Mouse (Mus musculus) heart, embryonic 14.5 days (tissue): ENCODE data around the gene Ubac2. TPM values are rescaled to one million over a fixed set of nuclear protein-coding genes. Genes with fewer than 3 reads are reported as not detected.
"Not testable (repeated sequence)": the region's sequence is repeated elsewhere in the genome, so short reads cannot be mapped to it uniquely, and the experiment has no call there.

Experiments
- ATAC-seq: fragments of 200-750 bp; cut with Nextera tagmentation; 2 replicates; pipeline ENCODE4 v1.8.0; 2017; ENCODE audit warnings: low read depth, moderate TSS enrichment; ENCODE audit not compliant: insufficient number of reproducible peaks, insufficient read depth, low FRiP score
- H3K27ac ChIP-seq, 2 experiments: fragments of 200-500 bp in 1 of 2; fragments of 300-500 bp in 1 of 2; sonication (generic) in 1 of 2; replicated peaks in 1 of 2; 2 replicates each; pipeline ENCODE4 v1.5.1; 2012 to 2014; ENCODE audit warnings: low read depth in 2 of 2, low read length in 2 of 2, control low read depth in 1 of 2, mild to moderate bottlenecking in 1 of 2, mixed read lengths in 1 of 2; ENCODE audit not compliant: control insufficient read depth in 1 of 2, insufficient read depth in 1 of 2
- H3K27me3 ChIP-seq: fragments of 300-500 bp; sonication (generic); 2 replicates; pipeline ENCODE4 v1.6.1; 2014; ENCODE audit warnings: mild to moderate bottlenecking, low read length, control low read depth; ENCODE audit not compliant: control insufficient read depth, insufficient read depth
- H3K36me3 ChIP-seq: fragments of 300-500 bp; sonication (generic); 2 replicates; pipeline ENCODE4 v1.6.1; 2014; ENCODE audit warnings: mild to moderate bottlenecking, control low read depth, low read length, mixed read lengths; ENCODE audit not compliant: control insufficient read depth, insufficient read depth
- H3K4me1 ChIP-seq, 2 experiments: fragments of 200-500 bp in 1 of 2; fragments of 300-500 bp in 1 of 2; sonication (generic) in 1 of 2; 2 replicates each; pipeline ENCODE4 v1.6.1; 2012 to 2014; ENCODE audit warnings: low read length in 2 of 2, control low read depth in 1 of 2, mixed read lengths in 1 of 2; ENCODE audit not compliant: control insufficient read depth in 2 of 2, insufficient read depth in 2 of 2
- H3K4me2 ChIP-seq: fragments of 300-500 bp; sonication (generic); 2 replicates; pipeline ENCODE4 v1.6.1; 2014; ENCODE audit warnings: mild to moderate bottlenecking, low read length
- H3K4me3 ChIP-seq, 2 experiments: fragments of 200-500 bp in 1 of 2; fragments of 300-500 bp in 1 of 2; sonication (generic) in 1 of 2; 2 replicates each; pipeline ENCODE4 v1.5.1; 2012 to 2014; ENCODE audit warnings: low read length in 2 of 2, mild to moderate bottlenecking in 2 of 2, control low read depth in 1 of 2, low read depth in 1 of 2, moderate library complexity in 1 of 2; ENCODE audit not compliant: control insufficient read depth in 1 of 2, insufficient read depth in 1 of 2
- H3K9ac ChIP-seq: fragments of 300-500 bp; sonication (generic); 2 replicates; pipeline ENCODE4 v1.6.1; 2014; ENCODE audit warnings: mild to moderate bottlenecking, low read length
- H3K9me3 ChIP-seq: fragments of 300-500 bp; sonication (generic); 2 replicates; pipeline ENCODE4 v1.6.1; 2016; ENCODE audit warnings: low read length, control low read depth; ENCODE audit not compliant: control insufficient read depth
- WGBS: fragments of 180-500 bp; shearing (Covaris S2); extraction: QIAGEN DNeasy Blood & Tissue Kit; methylation state at CpG from one replicate; pipeline ENCODE4 v1.1.7; 2014; 5-methylcytosine and 5-hydroxymethylcytosine counted together
- polyA plus RNA-seq: library from polyadenylated mRNA; unstranded; fragments of >200 nt; fragmentation: Nextera tagmentation; extraction: Ambion mirVana; gene quantifications from 2 replicates; pipeline ENCODE4 v1.2.1, GENCODE M21; 2014

The Ubac2 gene
- polyA plus RNA-seq, 1 experiment from 2014 or later, result 56.3 TPM

- Histone ChIP-seq H3K4me1 (no peaks in the 10 kb centered on the region), H3K4me3 (no peak overlapping the region), H3K9ac (no peak overlapping the region), H3K27me3 (no peaks in the 10 kb centered on the region), H3K27ac (no peak overlapping the region), H3K9me3 (peaks cover 7% of the 10 kb centered on the region; the same call in 1 of the 2 replicates), H3K4me2 (no peak overlapping the region), H3K36me3 (no peaks in the 10 kb centered on the region)
- no peak for ATAC-seq
- 57% methylated on average over 8 of the region's 8 CpGs for WGBS
Measured at GRCm38 (mm10) chr14:121852531-121852930, 25.9 kb upstream of the Ubac2 start.

- not testable (repeated sequence) for ATAC-seq
Measured at GRCm38 (mm10) chr14:121865162-121865561, 13.3 kb upstream of the Ubac2 start.

GRCm38 (mm10) chr14:121866574-121866973, 11.8 kb upstream of the Ubac2 start:
- Histone ChIP-seq H3K9me3 (no peaks in the 10 kb centered on the region), H3K27ac (no peak overlapping the region), H3K4me3 (no peak overlapping the region), H3K4me2 (no peak overlapping the region), H3K9ac (no peak overlapping the region), H3K27me3 (peaks cover 4% of the 10 kb centered on the region; the same call in 1 of the 2 replicates), H3K4me1 (no peaks in the 10 kb centered on the region), H3K36me3 (no peaks in the 10 kb centered on the region)
- 71% methylated on average over 3 of the region's 3 CpGs for WGBS
- ATAC-seq, result no peak

More at GRCm38 (mm10) chr14:121865162-121865561, 13.3 kb upstream of the Ubac2 start:
- not testable (repeated sequence) for H3K4me1 ChIP-seq, H3K4me3 ChIP-seq, H3K9me3 ChIP-seq, H3K36me3 ChIP-seq, H3K4me2 ChIP-seq, H3K9ac ChIP-seq, H3K27me3 ChIP-seq, H3K27ac ChIP-seq
- 0% methylated on average over 2 of the region's 2 CpGs for WGBS

- 71% methylated on average over 1 of the region's 1 CpGs for WGBS
- H3K36me3 ChIP-seq, result no peaks in the 10 kb centered on the region
- H3K4me1 ChIP-seq, result no peaks in the 10 kb centered on the region
- H3K4me2 ChIP-seq, result no peak overlapping the region
- H3K27me3 ChIP-seq, result no peaks in the 10 kb centered on the region
- no peaks in the 10 kb centered on the region for H3K9me3 ChIP-seq
- no peak for ATAC-seq
- no peak overlapping the region for H3K27ac ChIP-seq
- no peak overlapping the region for H3K4me3 ChIP-seq
- H3K9ac ChIP-seq, result no peak overlapping the region
Measured at GRCm38 (mm10) chr14:121869111-121869510, 9.3 kb upstream of the Ubac2 start.

GRCm38 (mm10) chr14:121872760-121873159, 5.7 kb upstream of the Ubac2 start:
- no peaks in the 10 kb centered on the region for H3K27me3 ChIP-seq
- WGBS, result 66% methylated on average over 1 of the region's 1 CpGs
- no peaks in the 10 kb centered on the region for H3K36me3 ChIP-seq
- H3K4me2 ChIP-seq, result no peak overlapping the region
- H3K9ac ChIP-seq, result no peak overlapping the region
- H3K27ac ChIP-seq, result no peak overlapping the region
- H3K4me3 ChIP-seq, result no peak overlapping the region
- ATAC-seq, result no peak
- H3K9me3 ChIP-seq, result no peaks in the 10 kb centered on the region
- no peaks in the 10 kb centered on the region for H3K4me1 ChIP-seq

GRCm38 (mm10) chr14:121873172-121873571, 5.2 kb upstream of the Ubac2 start:
- Histone ChIP-seq H3K4me1 (no peaks in the 10 kb centered on the region), H3K36me3 (no peaks in the 10 kb centered on the region), H3K27me3 (no peaks in the 10 kb centered on the region), H3K9me3 (no peaks in the 10 kb centered on the region), H3K4me3 (no peak overlapping the region), H3K4me2 (no peak overlapping the region), H3K27ac (no peak overlapping the region), H3K9ac (no peak overlapping the region)
- ATAC-seq, result no peak
- 61% methylated on average over 2 of the region's 2 CpGs for WGBS

GRCm38 (mm10) chr14:121873646-121874045, 4.8 kb upstream of the Ubac2 start:
- no peak for ATAC-seq
- Histone ChIP-seq H3K4me2 (no peak overlapping the region), H3K9ac (no peak overlapping the region), H3K27ac (no peak overlapping the region), H3K9me3 (no peaks in the 10 kb centered on the region), H3K36me3 (no peaks in the 10 kb centered on the region), H3K27me3 (no peaks in the 10 kb centered on the region), H3K4me1 (no peaks in the 10 kb centered on the region), H3K4me3 (no peak overlapping the region)
- WGBS, result 66% methylated on average over 4 of the region's 4 CpGs

- ATAC-seq, H3K4me3 ChIP-seq: not testable (repeated sequence)
- 63% methylated on average over 2 of the region's 2 CpGs for WGBS
Measured at GRCm38 (mm10) chr14:121876190-121876589, 2.2 kb upstream of the Ubac2 start.

More at GRCm38 (mm10) chr14:121876190-121876589, 2.2 kb upstream of the Ubac2 start:
- not testable (repeated sequence) for H3K9ac ChIP-seq, H3K9me3 ChIP-seq, H3K27ac ChIP-seq, H3K27me3 ChIP-seq, H3K36me3 ChIP-seq, H3K4me2 ChIP-seq, H3K4me1 ChIP-seq
